Mouse (Mus musculus) liver, adult 2 months (tissue): ENCODE results near the gene Siva1. TPM values are rescaled to one million over a fixed set of nuclear protein-coding genes. Genes with fewer than 3 reads are reported as not detected.

Experiments used
- DNase-seq: peaks from one replicate; pipeline ENCODE4 v3.0.0-alpha.2; 2011; ENCODE audit warnings: low read depth, low spot score; ENCODE audit errors: extremely low read depth
- H3K27ac ChIP-seq: fragments of 200-500 bp; replicated peaks from 2 replicates; pipeline ENCODE4 v1.5.1; 2012; ENCODE audit warnings: low read depth, mild to moderate bottlenecking, control low read depth, inconsistent platforms, low read length; ENCODE audit not compliant: insufficient read depth
- H3K27me3 ChIP-seq: fragments of 200-500 bp; 2 replicates; pipeline ENCODE4 v1.6.1; 2012; ENCODE audit warnings: mild to moderate bottlenecking, moderate library complexity, low read length, inconsistent platforms; ENCODE audit not compliant: control insufficient read depth, insufficient read depth
- H3K36me3 ChIP-seq: fragments of 200-500 bp; 2 replicates; pipeline ENCODE4 v1.6.1; 2012; ENCODE audit warnings: low read length, inconsistent platforms; ENCODE audit not compliant: control insufficient read depth, insufficient read depth
- H3K4me1 ChIP-seq: fragments of 200-500 bp; 2 replicates; pipeline ENCODE4 v1.6.1; 2011; ENCODE audit warnings: low read length; ENCODE audit not compliant: control insufficient read depth, insufficient read depth
- H3K4me3 ChIP-seq: fragments of 200-500 bp; 2 replicates; pipeline ENCODE4 v1.5.1; 2011; ENCODE audit warnings: low read depth, mild to moderate bottlenecking, control low read depth, low read length, moderate library complexity; ENCODE audit not compliant: insufficient read depth
- H3K79me2 ChIP-seq: fragments of 200-500 bp; 2 replicates; pipeline ENCODE4 v1.6.1; 2012; ENCODE audit warnings: inconsistent platforms, mild to moderate bottlenecking, low read length, moderate library complexity; ENCODE audit not compliant: control insufficient read depth, insufficient read depth
- H3K9ac ChIP-seq: fragments of 200-500 bp; 2 replicates; pipeline ENCODE4 v1.6.1; 2012; ENCODE audit warnings: low read depth, mild to moderate bottlenecking, control low read depth, inconsistent platforms, low read length
- CTCF ChIP-seq: fragments of 200-500 bp; IDR thresholded peaks from 2 replicates; pipeline ENCODE4 v1.5.1; 2011; ENCODE audit warnings: low read depth, low read length, control low read depth
- POLR2A ChIP-seq: fragments of 200-500 bp; IDR thresholded peaks from 2 replicates; pipeline ENCODE4 v1.6.1; 2011; ENCODE audit warnings: low read length, control low read depth; ENCODE audit not compliant: insufficient read depth; ENCODE audit errors: extremely low read depth
- WGBS: fragments of 180-500 bp; shearing (Covaris S2); methylation state at CpG from one replicate; pipeline ENCODE4 v1.1.7; 2018; 5-methylcytosine and 5-hydroxymethylcytosine counted together
- polyA plus RNA-seq: library from polyadenylated mRNA; depleted of rRNA; stranded (reverse); fragments of >200 nt; gene quantifications from 2 replicates; pipeline ENCODE4 v1.2.3, GENCODE M21; 2012
- total RNA-seq: library from RNA; depleted of rRNA; stranded (reverse); fragments of >200 nt; gene quantifications from 2 replicates; pipeline ENCODE4 v1.2.3, GENCODE M21; 2014

Siva1 gene
- total and polyA plus RNA-seq, 2 experiments: 11.5 to 12.8 TPM

DNA sequence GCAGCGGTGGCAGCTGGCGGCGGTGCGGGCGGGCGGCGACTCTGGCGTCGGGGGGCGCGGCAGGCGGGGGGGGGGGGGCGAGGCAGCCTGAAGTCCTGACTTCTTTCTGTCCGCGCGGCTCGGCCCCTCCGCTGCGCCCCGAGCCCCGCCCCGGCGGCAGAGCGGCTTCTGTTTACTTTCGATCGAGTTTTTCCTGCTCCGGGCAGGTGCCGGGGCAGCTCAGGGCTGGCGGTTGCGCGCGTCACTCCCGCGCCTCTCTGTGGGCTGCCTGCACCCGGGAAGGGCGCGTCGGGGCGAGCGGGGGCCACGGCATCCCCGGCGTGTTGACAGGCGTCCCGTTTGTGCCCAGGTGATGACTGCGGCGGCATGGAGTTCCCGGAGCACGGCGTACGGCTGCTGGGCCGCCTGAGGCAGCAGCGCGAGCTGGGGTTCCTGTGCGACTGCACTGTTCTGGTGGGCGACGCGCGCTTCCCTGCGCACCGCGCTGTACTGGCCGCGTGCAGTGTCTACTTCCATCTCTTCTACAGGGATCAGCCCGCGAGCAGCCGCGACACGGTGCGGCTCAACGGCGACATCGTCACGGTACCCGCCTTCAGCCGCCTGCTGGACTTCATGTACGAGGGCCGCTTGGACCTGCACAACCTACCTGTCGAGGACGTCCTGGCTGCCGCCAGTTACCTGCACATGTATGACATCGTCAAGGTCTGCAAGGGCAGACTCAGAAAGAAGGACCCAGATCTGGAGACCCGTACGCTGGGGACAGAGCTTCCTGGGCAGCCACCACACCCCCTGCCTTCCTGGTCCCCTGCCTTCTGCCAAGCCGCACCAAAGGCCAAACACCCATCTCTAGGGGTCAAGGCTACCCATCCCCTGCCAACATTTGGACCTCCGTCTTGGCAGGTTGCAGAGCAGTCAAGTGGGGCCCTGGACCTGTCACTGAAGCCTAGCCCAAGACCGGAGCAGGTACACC is 34.8 kb downstream of the Siva1 start:
- WGBS: 10% methylated on average over 84 of the region's 87 CpGs
- H3K4me3 ChIP-seq: peak overlapping the region; percentile 93
- TF ChIP-seq POLR2A (no peak), CTCF (no peak)
- DNase-seq: no peak
- no peaks in the 10 kb centered on the region for H3K36me3 ChIP-seq
- peaks cover 10% of the 10 kb centered on the region for H3K4me1 ChIP-seq
- H3K79me2 ChIP-seq: no peaks in the 10 kb centered on the region
- peak overlapping the region; percentile 95 for H3K9ac ChIP-seq
- H3K27me3 ChIP-seq: no peaks in the 10 kb centered on the region
- H3K27ac ChIP-seq: peak overlapping the region; percentile 80; the same call in 1 of the 2 replicates

DNA sequence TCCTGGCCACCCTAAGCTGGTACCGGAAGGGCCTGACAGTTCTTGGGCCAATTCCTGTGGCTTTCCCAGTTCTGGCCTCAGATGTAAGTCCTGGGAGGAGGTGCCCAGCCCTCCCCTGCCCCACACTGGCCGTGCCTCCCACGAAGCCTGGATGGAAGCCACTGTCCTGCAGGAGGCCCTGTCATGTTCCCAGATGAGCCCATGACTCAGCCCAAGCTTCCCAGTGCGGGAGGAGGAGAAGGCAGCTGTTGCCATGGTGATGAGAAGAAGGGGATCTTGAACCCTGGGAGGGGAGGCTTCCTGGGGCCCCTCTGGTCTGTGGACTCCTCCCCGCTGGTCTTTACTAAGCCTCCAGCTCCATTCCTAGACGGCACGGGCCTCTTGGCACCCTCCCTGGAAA is 38.9 kb downstream of the Siva1 start:
- Histone ChIP-seq H3K27me3 (no peaks in the 10 kb centered on the region), H3K4me1 (peaks cover 1% of the 10 kb centered on the region; the same call in 1 of the 2 replicates), H3K4me3 (no peak overlapping the region), H3K36me3 (no peaks in the 10 kb centered on the region), H3K9ac (no peak overlapping the region), H3K27ac (no peak overlapping the region), H3K79me2 (no peaks in the 10 kb centered on the region)
- TF ChIP-seq POLR2A (no peak), CTCF (no peak)
- no peak for DNase-seq
- 81% methylated on average over 7 of the region's 7 CpGs for WGBS

DNA sequence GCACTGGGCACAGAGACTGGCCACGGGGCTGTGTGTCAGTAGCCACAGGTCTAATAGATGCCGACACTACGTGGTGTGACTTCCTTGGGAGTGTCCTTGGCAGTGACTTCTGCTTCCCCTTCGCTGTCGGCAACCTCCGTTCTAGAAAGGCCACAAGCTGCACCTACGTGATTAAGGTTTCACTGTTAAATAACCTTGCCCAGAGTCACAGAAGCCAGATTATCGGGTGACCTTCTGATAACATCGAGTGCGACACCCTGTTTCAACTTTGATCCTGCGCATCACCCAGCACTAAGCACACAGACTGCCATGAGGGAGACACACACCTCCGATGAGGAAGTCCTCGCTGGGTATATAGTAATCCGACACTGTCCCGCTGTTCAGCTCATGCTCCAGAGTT is 44.0 kb downstream of the Siva1 start:
- no peaks in the 10 kb centered on the region for H3K27me3 ChIP-seq
- H3K9ac ChIP-seq: no peak overlapping the region
- no peaks in the 10 kb centered on the region for H3K79me2 ChIP-seq
- H3K4me3 ChIP-seq: no peak overlapping the region
- H3K36me3 ChIP-seq: no peaks in the 10 kb centered on the region
- 14% methylated on average over 15 of the region's 15 CpGs for WGBS
- DNase-seq: peak; percentile 59
- TF ChIP-seq CTCF (no peak), POLR2A (no peak)
- no peak overlapping the region for H3K27ac ChIP-seq
- peaks cover 5% of the 10 kb centered on the region; the same call in 1 of the 2 replicates for H3K4me1 ChIP-seq

DNA sequence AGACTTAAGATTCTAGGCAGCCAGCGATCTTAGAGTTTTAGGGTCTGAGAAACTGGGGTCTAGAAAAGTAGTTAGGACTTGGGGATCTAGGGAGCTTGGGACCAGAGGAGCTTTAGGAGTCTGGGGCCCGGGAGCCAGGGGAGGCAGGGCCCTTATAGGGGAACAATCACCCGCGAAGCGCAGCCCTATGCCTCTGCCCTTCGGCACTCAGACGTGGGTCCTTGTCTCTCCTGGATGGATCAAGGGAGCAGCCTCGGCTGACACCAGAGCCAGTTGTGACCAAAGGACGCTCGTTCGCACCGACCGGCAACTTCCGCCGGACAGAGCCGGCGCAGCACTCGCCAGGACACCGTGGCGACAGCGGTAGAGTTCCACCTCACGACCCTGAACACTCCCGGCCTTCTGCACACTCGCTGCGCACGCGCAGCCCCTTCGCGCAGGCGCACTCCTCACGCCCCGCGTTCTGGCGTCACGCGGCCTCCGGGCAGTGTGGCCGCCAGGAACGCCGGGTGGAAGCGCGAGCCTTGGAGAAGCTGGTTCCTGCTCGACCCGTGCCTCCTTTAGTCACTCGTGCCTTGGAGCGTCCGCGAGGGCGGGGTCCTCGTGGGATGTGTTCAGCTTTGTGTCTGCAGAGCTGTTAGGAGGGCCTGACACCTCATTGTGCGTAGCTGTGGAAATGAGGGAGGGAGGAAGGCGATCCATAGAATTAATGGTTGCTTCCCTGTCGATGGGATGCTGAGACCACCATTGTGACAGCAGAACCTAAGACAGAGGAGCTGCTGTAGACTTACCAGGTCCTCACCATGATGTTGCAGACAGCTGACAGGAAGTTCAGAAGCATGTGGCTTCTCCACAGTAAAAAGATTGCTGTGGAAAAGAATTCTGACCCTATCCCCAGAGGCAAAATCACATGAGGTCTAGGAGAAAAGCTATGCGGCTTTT is 49.0 kb downstream of the Siva1 start:
- peaks cover 10% of the 10 kb centered on the region for H3K4me1 ChIP-seq
- no peak; the same call in 1 of the 2 replicates for TF ChIP-seq CTCF
- peak; percentile 89 for TF ChIP-seq POLR2A
- peak overlapping the region; percentile 89 for H3K9ac ChIP-seq
- peak overlapping the region; percentile 73 for H3K4me3 ChIP-seq
- DNase-seq: peak; percentile 78
- H3K27me3 ChIP-seq: no peaks in the 10 kb centered on the region
- peak overlapping the region; percentile 65 for H3K27ac ChIP-seq
- H3K79me2 ChIP-seq: peaks cover 3% of the 10 kb centered on the region; the same call in 1 of the 2 replicates
- H3K36me3 ChIP-seq: no peaks in the 10 kb centered on the region
- 2% methylated on average over 54 of the region's 54 CpGs for WGBS

DNA sequence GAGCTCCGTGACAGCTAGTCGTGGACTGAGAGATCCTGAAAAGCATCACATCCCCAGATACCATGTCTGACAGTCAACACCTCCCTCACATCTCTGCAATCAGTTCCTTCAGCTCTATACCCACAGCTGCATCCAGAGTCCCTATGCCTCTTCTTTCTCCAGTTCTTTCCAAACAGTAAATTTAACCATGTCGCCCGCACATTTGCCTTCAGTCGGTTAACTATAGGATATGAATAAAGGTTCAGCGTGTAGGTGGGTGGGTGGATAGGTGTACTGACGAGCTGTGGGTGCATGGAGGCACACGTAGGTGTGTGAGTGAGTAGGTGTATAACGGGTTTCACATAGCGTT is 49.6 kb downstream of the Siva1 start:
- no peaks in the 10 kb centered on the region for H3K27me3 ChIP-seq
- no peak for DNase-seq
- peaks cover 8% of the 10 kb centered on the region for H3K4me1 ChIP-seq
- H3K79me2 ChIP-seq: peaks cover 3% of the 10 kb centered on the region; the same call in 1 of the 2 replicates
- H3K9ac ChIP-seq: no peak overlapping the region; the same call in 1 of the 2 replicates
- no peak for TF ChIP-seq POLR2A
- no peak for TF ChIP-seq CTCF
- H3K4me3 ChIP-seq: 0 out of 2 replicates have a peak overlapping the region, but pooled peaks have one; percentile 73
- H3K36me3 ChIP-seq: no peaks in the 10 kb centered on the region
- no peak overlapping the region for H3K27ac ChIP-seq
- WGBS: 79% methylated on average over 10 of the region's 10 CpGs
